Mouse (Mus musculus): ENCODE measurements at regions not wholly inside any gene's neighbourhood (a gene's known extent, or its start where the extent isn't known, plus 50 kb on each side); places are given as distances from the start of the nearest gene placed in this dataset.

- in situ Hi-C loops (cut with MboI, MseI): no loop called here
Observed at GRCm38 (mm10) chr5:118379245-118380051, 134.4 kb downstream of the 2410131K14Rik start.

- in situ Hi-C loops (cut with MboI, MseI): no loop called here
Observed at GRCm38 (mm10) chr5:118380052-118380421, 135.0 kb downstream of the 2410131K14Rik start.

- in situ Hi-C loops (cut with MboI, MseI): no loop called here
Observed at GRCm38 (mm10) chr5:118380422-118381293, 135.6 kb downstream of the 2410131K14Rik start.

GRCm38 (mm10) chr5:118381294-118381675 is 136.3 kb downstream of the 2410131K14Rik start:
- in situ Hi-C loops (cut with MboI, MseI): no loop called here

GRCm38 (mm10) chr5:118386126-118386525 is 141.1 kb downstream of the 2410131K14Rik start:
- in situ Hi-C loops (cut with MboI, MseI): no loop called here

GRCm38 (mm10) chr5:118388419-118388818 is 143.4 kb downstream of the 2410131K14Rik start:
- in situ Hi-C loops (cut with MboI, MseI): no loop called here

GRCm38 (mm10) chr5:118390691-118391373 is 145.8 kb downstream of the 2410131K14Rik start:
- in situ Hi-C loops (cut with MboI, MseI): no loop called here

GRCm38 (mm10) chr5:118392932-118393487 is 148.0 kb downstream of the 2410131K14Rik start:
- in situ Hi-C loops (cut with MboI, MseI): no loop called here

- in situ Hi-C loops (cut with MboI, MseI): no loop called here
Observed at GRCm38 (mm10) chr5:118394051-118394450, 149.0 kb downstream of the 2410131K14Rik start.

GRCm38 (mm10) chr5:118396004-118396725 is 151.1 kb downstream of the 2410131K14Rik start:
- in situ Hi-C loops (cut with MboI, MseI): no loop called here

GRCm38 (mm10) chr5:118400926-118401325 is 155.9 kb downstream of the 2410131K14Rik start:
- in situ Hi-C loops (cut with MboI, MseI): no loop called here

GRCm38 (mm10) chr5:118404398-118404797 is 156.1 kb upstream of the Med13l start:
- in situ Hi-C loops (cut with MboI, MseI): no loop called here

GRCm38 (mm10) chr5:118405421-118405820 is 155.1 kb upstream of the Med13l start:
- in situ Hi-C loops (cut with MboI, MseI): no loop called here

GRCm38 (mm10) chr5:118407451-118407850 is 153.0 kb upstream of the Med13l start:
- in situ Hi-C loops (cut with MboI, MseI): no loop called here

GRCm38 (mm10) chr5:118407973-118408372 is 152.5 kb upstream of the Med13l start:
- in situ Hi-C loops (cut with MboI, MseI): no loop called here

- in situ Hi-C loops (cut with MboI, MseI): no loop called here
Observed at GRCm38 (mm10) chr5:118408826-118409225, 151.7 kb upstream of the Med13l start.

- in situ Hi-C loops (cut with MboI, MseI): no loop called here
Observed at GRCm38 (mm10) chr5:118413428-118414282, 146.8 kb upstream of the Med13l start.

- in situ Hi-C loops (cut with MboI, MseI): no loop called here
Observed at GRCm38 (mm10) chr5:118419344-118420037, 141.0 kb upstream of the Med13l start.
